Mouse (Mus musculus) c-Kit-positive CD71-negative TER-119-negative erythroid progenitor cells, embryonic 14.5 days (primary cell): ENCODE data around the gene Anapc1.
A peak's percentile ranks its signal among the peaks of the same experiment; 100 is the strongest.
"Not testable (repeated sequence)": the region's sequence is repeated elsewhere in the genome, so short reads cannot be mapped to it uniquely, and the experiment has no call there.

Experiments
- DNase-seq: peaks from one replicate; pipeline ENCODE4 v3.0.0-alpha.2; 2013; ENCODE audit warnings: low read depth

The Anapc1 gene

DNA sequence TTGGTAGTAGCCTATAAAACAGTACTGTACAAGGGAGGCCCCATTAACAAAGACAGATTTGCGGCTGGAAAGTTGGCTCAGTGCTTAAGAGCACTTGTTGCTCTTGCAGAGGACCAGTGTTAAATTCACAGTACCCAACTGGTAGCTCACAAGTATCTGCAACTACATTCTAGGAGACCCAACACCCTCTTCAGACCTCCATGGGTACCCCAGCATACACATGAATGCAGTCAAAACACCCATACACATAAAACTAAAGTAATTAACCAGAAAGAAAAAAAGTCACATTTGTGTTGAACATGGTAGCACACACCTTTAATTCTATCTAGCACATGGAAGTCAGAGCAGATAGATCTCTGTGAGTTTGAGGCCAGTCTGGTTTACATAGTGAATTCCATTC, 9.9 kb upstream of the Anapc1 start:
- no peak for DNase-seq

DNA sequence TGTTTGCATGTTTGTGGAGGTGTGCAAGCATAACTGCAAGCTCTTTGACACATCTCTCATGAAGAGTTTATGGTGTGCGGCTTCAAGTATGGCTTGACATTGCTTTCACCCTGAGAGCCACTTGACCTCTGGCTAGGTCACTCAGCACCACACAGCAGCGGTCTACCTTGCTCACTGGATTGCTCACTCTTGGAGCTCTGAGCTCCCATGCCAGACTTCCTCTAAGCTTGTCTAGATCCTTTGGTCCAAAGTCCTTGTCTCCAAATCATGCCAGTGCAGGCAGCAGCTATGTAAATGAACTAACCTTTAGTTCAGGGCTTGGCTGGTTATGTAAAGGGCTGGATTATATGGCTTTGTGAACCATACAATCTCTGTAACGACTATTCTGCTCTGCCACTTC, 9.2 kb upstream of the Anapc1 start:
- no peak for DNase-seq

DNA sequence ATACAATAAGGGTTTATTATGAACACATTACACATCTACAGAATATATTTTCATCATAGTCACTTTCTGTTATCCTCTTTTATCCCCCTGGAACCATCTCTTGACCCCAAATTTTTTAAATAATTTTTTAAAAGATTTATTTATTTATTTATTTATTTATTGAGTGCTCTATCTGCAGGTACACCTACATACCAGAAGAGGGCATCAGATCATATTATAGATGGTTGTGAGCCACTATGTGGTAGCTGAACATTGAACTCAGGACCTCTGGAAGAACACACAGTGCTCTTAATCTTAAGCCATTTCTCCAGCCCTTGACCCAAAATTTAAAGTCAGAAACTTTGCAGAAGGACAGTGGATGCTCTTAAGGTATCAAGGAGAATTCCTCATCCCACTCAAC, 7.4 kb upstream of the Anapc1 start:
- no peak for DNase-seq

DNA sequence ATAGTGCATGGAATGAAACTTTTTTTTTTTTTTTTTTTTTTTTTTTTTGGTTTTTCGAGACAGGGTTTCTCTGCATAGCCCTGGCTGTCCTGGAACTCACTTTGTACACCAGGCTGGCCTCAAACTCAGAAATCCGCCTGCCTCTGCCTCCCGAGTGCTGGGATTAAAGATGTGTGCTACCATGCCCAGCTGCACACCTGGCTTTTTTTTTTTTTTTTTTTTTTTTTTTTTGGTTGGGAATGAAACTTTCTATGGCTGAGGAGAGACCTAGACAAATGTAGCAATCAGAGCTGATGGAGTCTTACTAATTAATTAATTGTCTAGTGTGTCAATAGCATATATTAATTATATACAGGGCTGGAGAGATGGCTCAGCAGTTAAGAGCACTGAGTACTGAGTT, 6.6 kb upstream of the Anapc1 start:
- DNase-seq = not testable (repeated sequence)

DNA sequence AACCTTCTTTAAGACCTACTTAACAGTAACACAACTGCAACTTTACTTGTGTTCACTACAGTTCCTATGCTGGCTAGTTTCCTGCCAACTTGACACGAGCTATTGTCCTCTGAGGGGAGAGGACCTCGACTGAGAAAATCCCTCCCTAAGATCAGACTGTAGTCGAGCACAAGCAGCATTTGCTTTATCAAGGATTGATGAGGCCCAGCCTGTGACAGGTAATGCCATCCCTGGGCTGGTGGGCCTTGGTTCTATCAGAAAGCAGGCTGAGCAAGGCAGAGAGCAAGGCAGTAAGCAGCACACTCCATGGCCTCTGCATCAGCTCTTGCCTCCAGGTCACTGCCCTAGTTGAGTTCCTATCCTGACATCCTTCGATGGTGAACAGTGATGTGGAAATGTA, 6.0 kb upstream of the Anapc1 start:
- DNase-seq = no peak

DNA sequence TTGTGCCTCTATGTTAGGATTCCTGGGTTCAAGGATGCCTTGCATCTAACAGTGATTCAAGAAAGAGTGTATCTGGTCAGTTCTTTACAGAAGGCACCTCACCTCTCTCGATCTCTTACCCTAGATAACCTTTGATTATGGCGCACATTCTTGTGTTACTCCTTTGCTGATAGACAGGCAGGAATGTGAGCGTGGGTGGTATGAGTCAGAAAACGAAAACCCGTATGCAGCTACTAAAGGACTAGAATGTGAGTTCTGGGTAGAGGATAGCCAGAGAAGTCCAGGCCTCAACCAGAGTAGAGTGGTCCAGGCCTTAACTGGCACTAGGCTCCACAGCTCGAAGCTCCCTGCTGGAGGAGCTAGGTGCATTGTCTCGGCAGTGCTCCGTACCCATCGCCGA, 5.6 kb upstream of the Anapc1 start:
- DNase-seq = no peak

DNA sequence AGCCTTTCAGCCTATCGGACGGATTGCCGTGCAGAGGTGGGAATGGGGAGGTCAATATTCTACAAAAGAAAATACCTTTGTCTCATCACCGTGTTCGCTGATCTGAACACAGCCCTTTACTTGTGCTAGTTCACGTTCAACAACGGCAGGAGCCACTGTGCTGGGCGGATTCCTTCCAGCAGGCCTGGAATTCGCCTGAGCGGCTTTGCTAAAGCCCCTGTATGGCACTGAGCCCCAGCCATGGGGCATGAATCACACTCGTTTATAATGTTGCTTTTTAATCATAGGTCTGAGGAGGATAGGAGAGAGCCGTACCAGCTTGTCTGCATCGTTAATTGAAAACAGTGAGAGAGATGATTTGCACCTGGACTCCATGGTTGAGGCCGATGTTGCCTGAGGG, 5.1 kb upstream of the Anapc1 start:
- no peak for DNase-seq

DNA sequence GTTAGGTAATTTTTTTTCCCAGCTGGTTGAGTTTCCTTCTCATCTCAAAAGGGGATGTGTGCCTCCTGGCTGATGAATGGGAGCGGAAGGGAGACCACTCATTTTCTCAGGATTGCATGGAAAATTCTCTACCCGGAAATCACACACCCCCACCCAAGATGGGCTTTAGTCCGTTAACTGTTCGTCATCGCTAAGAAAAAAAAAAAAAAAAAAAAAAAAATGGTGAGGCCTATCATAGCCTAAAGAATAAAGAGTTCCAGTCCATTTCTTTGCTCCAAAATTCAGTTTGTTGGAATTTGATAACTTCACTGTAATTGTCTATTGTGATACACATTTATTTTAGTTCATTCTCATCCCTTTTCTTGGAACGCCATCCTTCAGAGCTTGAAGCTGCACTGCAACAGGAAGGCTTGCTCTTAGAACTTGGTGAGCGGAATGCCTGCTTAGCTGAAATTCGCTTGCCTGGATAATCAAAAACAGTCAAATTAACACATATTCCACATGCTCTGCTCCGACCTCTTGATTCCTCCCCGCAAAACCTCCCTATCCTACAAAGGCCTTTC, 448 bp upstream of the Anapc1 start:
- DNase-seq = no peak

DNA sequence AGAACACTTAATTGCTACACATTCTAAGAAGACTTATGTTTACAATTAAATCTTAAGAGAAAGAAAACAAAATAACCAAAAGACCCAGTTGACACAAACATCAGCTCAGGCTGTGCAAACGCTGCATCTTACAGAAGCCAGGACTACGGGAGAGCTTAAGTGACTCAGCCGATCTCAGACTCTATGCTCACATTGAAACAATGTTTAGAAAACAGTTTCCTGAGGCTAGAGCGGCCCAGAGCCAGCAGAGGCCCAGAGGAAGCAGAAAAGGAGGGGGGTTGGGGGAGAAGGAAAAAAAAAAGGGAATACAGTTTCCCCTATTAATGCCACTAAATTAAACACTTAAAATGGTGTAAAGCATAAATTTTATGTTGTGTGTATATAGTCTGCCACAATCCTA, 6.5 kb downstream of the Anapc1 start:
- no peak for DNase-seq

DNA sequence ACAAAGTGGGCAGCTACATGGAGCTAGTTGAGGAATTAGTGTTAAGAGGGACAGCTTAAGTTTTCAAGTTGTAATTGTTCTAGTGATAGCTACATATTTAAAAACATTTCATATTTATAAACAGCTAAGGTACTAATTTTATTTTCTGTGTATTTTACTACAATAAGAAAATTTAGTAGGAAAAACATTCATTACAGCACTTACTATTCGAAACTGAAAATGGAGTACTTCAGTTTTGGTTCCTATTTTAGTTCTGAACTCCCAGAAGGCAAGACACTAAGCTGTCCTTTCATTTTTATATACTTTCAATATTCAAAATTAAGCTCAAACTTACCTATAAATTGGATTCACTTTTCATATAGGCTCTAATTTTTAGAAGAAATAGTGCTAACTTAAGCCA, 66.6 kb downstream of the Anapc1 start:
- no peak for DNase-seq

DNA sequence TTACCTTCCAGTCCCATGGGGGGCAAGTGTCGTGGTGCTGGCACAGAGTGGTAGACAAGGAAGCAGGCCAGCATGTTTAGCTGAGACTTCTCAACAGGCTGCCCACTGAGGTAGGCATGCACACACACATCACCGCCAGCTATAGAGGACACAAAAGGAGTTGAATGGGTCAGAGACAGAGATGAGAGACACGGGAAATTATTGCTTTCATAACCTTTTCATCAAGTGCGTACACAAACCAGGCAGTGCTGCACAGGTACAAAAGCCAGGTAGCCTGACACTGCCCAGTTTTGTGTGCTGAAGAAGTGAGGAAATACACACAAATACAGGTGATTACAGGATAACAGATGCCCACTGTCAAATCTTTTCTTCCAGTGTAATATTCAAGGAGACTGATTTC, 71.8 kb downstream of the Anapc1 start:
- no peak for DNase-seq

DNA sequence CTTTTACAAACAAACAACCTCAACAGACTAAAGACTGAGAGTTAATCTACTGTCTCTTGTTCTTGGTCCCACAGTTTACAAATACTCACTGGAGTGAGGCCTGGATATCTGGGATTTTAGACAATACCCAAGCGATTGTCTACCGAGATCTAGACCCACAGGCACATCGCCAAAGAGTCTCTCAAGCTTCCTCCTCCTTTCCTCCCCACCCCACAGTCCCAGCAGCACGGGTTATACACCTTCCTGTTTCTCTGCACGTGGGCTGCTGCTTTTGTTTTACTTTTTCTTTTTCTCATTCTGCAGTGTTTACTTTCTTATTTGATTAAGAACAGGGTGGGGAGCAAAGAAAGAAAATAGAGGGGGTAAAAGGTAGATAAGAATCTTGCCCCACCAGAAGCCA, 73.8 kb downstream of the Anapc1 start:
- no peak for DNase-seq

DNA sequence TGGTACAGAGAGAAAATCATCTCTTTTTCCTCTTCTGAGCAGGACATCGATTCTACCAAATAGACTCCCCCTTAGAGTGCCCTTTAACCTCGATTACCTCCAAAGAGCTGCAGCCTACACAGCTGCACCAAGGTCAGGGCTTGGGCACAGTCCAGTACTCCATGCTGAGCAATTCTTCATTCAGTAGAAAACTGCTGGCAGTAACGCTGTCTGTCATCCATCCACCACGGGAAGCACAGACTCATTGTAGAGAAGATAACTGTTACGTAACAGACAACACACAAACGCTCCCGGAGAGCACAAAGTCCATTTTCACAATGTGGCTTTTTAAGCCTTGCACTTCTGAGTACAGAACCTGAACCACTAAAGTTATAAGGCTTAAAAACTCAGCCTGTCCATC, 74.9 kb downstream of the Anapc1 start:
- no peak for DNase-seq

DNA sequence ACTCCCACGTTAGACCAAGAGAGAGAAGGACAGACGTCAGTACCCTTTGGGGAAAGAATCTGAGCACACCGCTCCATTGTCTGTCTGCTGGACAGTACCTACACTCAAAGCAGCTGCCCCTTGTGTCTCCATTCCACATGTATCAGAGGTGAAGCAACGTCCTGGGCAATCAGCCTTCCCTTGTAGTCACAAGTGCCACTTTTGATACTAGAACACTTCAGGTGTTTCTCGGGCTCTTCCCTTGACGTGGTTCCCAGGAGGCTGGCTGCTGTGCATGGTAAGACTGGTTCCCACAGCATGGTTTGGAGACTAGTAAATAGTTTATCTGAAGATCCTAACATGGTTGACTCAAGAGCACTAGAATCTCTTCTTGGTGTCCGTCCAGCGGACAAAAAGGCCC, 76.0 kb downstream of the Anapc1 start:
- DNase-seq = no peak

DNA sequence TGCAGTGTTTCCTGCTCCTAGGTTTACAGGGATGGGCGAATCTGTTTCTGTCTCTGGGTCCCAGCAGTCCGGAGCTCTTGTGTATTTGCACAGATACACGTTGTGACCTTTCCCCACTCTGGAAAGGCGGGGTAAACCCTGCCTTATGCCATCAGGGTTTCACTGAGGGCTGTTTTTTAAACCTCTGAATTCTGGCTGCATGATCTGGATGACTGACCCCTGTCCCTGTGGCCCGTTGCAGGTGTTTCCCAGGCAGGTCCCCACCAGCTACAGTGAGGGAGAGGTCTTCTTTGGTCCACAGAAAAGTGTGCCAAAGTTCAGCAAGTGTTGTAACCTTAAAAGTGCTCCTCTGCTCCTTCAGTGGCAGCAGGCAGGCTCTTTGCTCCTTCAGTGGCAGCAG, 77.9 kb downstream of the Anapc1 start:
- no peak for DNase-seq

DNA sequence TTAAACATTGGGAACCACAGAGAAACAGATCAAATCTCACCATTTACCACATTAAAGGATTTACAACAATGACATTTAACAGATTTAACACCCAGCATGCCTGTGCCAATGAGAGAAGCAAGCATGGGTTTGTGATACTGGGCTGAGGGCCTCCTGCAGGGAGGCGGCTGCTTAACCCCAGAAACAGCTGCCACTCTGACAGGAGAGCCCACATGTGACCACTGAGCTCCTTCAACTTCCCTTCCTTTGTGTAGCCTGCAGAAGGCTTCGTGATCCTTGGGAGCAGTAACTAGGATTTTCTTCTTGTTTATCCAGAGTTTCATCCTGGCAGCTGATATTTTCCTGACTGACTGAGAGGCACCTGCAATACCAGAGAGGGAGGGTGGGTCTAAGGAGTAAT, 85.7 kb downstream of the Anapc1 start:
- no peak for DNase-seq

DNA sequence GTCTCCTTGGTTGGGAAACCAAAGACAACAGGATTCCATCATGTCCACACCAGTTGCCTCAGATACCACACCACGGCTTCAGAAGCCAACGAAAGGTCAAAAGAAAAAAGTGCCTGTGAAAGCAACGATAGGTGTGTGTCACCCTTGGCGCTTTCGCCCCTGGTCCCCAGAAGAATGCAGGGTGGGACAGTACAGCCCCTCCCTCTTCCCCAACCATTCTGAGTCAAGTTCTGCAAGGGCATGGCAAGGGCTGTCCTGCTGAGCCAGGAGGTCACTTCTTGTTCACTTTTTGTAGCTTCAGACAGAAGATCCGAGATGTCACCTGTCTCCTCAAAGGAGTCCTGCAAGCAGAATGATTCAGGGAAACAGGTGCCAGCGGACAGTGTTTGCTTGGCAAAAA, 94.9 kb downstream of the Anapc1 start:
- DNase-seq = no peak

DNA sequence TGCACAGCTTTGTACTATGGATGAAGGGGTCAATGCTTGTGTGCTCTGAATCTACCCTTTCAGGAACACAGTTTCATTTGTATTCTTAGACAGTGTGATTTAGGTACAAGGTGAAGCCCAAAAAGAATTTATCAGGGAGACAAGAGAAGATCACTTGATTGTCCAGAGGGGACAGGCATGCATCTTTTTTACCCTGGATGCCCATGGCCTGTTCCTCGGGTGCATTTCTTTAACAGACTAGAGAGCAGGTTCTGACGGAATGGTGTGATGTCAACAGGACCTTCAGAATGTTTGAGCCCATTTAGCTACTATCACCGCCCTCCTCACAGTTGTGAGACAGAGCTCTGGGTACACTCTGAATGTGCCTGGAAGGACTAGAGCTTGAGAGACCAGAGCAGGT, 96.3 kb downstream of the Anapc1 start, which contains the start of gene Spdye4c:
Spdye4c (plus strand) TSS at position 301 of the 400 bp plus-strand sequence.
- DNase-seq = no peak

DNA sequence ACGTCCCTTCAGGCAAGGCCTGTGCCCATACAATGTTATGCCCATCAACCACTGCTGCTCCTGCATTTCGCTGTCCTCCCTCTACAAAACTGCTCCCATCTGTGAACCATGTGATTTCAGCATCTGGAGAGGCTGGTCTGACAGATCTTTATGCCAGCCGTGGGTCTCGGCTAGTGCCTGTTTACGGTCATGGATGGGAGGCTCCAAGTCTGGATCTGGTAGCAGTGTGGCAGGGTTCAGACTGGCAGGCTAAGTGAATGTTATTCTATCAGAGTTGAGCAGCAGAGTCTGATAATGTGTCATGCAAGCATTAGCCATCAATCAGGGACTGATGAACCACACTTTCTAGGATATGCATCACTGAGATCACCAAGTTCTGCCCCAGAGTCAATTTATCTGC, 104.3 kb downstream of the Anapc1 start:
- DNase-seq = no peak

DNA sequence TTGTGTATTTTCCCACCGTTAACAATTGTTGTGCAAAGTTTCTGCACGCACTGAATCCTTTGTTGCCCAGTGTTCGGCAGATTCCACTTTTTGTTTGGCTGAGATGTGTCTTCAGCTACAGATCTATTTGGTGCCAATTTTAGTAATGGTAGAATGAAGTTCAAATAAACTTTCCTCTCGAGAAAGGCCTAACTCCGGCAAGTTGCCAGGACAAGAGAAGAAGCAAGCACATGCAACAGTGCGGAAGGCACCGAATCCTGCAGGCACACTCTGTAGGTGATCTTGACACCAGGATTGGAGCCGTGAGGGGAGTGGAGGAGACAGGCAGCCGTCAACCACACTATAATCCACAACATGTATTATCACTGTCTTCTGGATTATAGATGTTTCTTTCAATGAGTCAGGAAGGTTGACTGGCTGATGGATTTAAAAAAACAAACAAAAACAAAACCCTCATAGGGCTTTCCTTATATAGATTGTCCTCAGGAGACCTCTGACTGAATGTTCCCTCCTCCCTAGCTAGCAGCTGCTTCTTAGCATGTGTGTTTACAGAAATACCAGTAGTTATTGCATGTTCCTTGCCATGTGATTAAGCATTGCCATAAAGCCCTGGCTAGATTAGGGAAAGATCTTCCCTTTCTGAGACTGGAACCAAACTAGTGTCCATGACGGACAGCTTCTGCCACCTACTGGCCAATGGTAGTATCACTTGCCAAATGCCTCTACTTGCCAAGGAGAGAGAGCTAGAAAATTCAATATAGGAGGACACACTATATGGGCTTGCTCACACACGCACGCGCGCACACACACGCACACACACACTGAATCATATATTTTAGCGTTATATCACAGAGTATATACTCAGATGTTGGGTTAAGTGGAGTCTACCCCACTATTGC, 114.2 kb downstream of the Anapc1 start:
- DNase-seq = peak; percentile 75

DNA sequence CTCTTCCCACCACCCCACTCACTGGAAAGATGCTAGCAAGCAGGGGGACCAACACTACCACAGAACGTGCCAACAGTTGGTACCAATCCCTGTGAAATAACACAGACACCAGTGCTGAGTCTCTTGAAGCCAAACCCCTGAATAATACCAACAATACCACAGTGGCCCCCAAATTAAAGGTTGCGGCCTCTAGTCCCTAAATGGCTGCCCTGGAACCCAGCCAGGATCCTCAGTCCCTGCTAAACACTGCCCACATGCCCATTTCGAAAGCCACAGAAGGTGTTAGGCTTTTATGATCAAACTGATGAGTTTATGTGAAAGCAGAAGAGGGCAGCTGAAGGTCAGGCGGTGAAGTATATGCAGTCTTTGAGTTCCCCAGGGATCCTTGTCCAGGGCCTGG, 116.2 kb downstream of the Anapc1 start:
- DNase-seq = no peak

DNA sequence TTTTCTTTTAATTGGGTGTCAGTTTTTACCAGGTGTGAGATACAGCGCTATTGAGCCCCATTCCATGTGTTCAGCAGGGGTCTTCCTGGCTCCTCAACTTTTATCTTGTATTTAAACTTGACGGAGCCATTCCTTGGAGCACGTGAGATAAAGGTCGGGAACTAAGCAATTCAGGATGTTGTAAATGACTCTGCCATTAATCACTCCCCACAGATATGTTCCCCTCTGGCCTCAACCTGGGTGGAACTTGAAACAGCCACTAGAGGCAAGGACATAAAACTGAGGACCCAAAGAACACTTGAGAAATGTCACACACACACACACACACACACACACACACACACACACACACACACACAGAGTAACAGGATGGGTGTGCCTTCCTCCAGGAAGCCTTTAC, 118.7 kb downstream of the Anapc1 start:
- no peak for DNase-seq

DNA sequence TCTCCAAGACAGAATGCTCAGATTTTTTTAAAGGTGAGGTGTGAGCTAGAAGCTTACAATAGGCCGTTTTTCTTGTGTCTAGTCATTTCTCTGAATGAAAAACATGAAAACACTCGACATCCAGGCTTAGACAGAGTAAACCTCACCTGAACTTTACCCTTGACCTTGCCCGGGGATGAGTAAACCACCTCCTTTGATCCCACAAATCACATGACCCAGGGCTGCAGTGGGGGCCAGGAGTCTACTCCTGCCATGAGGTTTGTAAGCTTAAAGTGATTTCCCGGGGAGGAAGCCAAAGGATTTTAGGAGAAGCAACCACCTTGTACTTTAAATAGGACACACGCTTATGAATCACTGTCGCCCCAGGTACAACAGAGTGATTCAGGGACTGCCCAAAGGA, 119.2 kb downstream of the Anapc1 start:
- DNase-seq = no peak
